Mouse (Mus musculus): ENCODE measurements around the gene Ebpl. TPM values are rescaled to one million over a fixed set of nuclear protein-coding genes. Genes with fewer than 3 reads are reported as not detected.

Ebpl gene
- total and polyA plus RNA-seq, 3 experiments: 3.6 to 12.9 (median 4.8) TPM

DNA sequence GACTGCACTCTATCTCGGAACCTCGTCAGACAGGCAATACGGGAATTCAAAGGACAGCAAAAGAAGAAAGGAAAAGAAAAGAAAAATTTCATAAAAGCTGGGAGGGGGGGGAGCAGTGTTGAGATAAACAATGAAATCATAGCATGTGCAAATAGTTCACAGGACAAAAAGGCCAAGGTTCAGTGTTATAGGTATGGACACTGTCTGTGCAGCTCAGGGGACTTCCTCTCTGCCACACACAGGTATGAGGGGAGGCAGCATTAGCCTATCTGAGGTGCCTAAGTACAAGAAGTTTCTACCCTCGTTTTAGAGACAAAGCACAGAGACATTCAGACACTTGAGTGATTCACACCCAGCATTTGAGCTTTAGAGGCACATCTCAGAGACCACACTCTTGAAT lies 39.0 kb downstream of the Ebpl start:
- DNase-seq (ENCODE audit: extremely low read depth): no peak
- Histone ChIP-seq H3K9me3 (replicated peaks; ENCODE audit: low read length) (no peaks in the 10 kb centered on the region), H3K79me2 (replicated peaks; ENCODE audit: control insufficient read depth, extremely low read depth, insufficient read depth, poor library complexity, severe bottlenecking) (no peaks in the 10 kb centered on the region), H3K4me2 (ENCODE audit: insufficient read depth, low read depth, poor library complexity, severe bottlenecking) (no peak overlapping the region), H3K36me3 (replicated peaks in 1 of 2; ENCODE audit: control insufficient read depth in 1 of 2, insufficient read depth in 1 of 2, low read length in 1 of 2) (no peaks in the 10 kb centered on the region), H3K27ac (ENCODE audit: insufficient read depth, low read depth) (no peak overlapping the region), H3K4me1 (ENCODE audit: control insufficient read depth in 1 of 2, insufficient read depth in 2 of 2) (peaks cover 2 to 5% of the 10 kb centered on the region in 2 experiments; a peak in 1 of 4 replicates), H3K4me3 (replicated peaks in 1 of 3; ENCODE audit: low read depth in 2 of 3, low read length in 2 of 3, poor library complexity in 1 of 3) (no peak overlapping the region), H3K27me3 (replicated peaks) (no peaks in the 10 kb centered on the region), H3K9ac (ENCODE audit: insufficient read depth, low read depth) (no peak overlapping the region)
- TF ChIP-seq NRF1 (IDR thresholded peaks at IDR 0.05; ENCODE audit: low read depth, low read length) (no peak), ZKSCAN1 (IDR thresholded peaks at IDR 0.05; ENCODE audit: borderline replicate concordance, low read depth, low read length) (no peak), RCOR1 (conservative IDR thresholded peaks at IDR 0.05; ENCODE audit: low read depth, low read length) (no peak), ZNF384 (IDR thresholded peaks at IDR 0.05; ENCODE audit: low read depth, low read length) (no peak), POLR2A (IDR thresholded peaks at IDR 0.05; ENCODE audit: low read depth, low read length) (no peak)
- dilution Hi-C loops (cut with MboI; ENCODE audit: extremely low pct_ligation_motif_present, extremely low pct_unique_long_range_greater_than_20kb, low sequenced_read_pairs): no loop called here
- in situ Hi-C loops (cut with MboI; ENCODE audit: low pct_ligation_motif_present, low pct_unique_long_range_greater_than_20kb, low sequenced_read_pairs): no loop called here

DNA sequence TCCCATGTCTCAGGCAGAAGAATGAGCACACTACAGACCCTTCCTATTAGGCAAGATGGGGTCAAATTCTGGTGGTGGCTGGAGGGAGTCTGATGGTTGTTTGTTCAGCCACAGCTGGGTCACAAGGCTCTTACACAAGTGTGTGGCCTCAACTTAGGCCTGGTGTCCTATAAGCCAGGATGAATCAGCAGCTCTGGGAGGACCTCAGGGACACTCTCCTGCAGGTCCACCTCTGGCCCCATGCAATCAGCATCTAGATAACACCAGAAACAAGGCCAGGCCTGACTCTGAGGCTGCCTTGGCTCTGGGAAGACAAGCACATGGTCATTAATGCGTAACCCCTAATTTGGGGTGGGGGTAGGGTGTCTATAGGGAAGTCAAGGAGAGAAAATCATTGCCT lies 39.5 kb downstream of the Ebpl start:
- H3K4me3 ChIP-seq (replicated peaks in 1 of 3; ENCODE audit: low read depth in 2 of 3, low read length in 2 of 3, poor library complexity in 1 of 3): no peak overlapping the region
- H3K4me1 ChIP-seq (ENCODE audit: control insufficient read depth in 1 of 2, insufficient read depth in 2 of 2): peaks cover 2 to 5% of the 10 kb centered on the region in 2 experiments; a peak in 1 of 4 replicates
- in situ Hi-C loops (cut with MboI; ENCODE audit: low pct_ligation_motif_present, low pct_unique_long_range_greater_than_20kb, low sequenced_read_pairs): no loop called here
- dilution Hi-C loops (cut with MboI; ENCODE audit: extremely low pct_ligation_motif_present, extremely low pct_unique_long_range_greater_than_20kb, low sequenced_read_pairs): no loop called here
- H3K36me3 ChIP-seq (replicated peaks in 1 of 2; ENCODE audit: control insufficient read depth in 1 of 2, insufficient read depth in 1 of 2, low read length in 1 of 2): no peaks in the 10 kb centered on the region
- H3K79me2 ChIP-seq (replicated peaks; ENCODE audit: control insufficient read depth, extremely low read depth, insufficient read depth, poor library complexity, severe bottlenecking): no peaks in the 10 kb centered on the region
- no peak overlapping the region for H3K9ac ChIP-seq (ENCODE audit: insufficient read depth, low read depth)
- no peaks in the 10 kb centered on the region for H3K27me3 ChIP-seq (replicated peaks)
- H3K4me2 ChIP-seq (ENCODE audit: insufficient read depth, low read depth, poor library complexity, severe bottlenecking): no peak overlapping the region
- DNase-seq (ENCODE audit: extremely low read depth): no peak
- H3K27ac ChIP-seq (ENCODE audit: insufficient read depth, low read depth): no peak overlapping the region
- H3K9me3 ChIP-seq (replicated peaks; ENCODE audit: low read length): no peaks in the 10 kb centered on the region
- TF ChIP-seq TCF12 (IDR thresholded peaks at IDR 0.05; ENCODE audit: low read depth, low read length) (no peak), MYC (IDR thresholded peaks at IDR 0.05; ENCODE audit: low read depth, low read length) (no peak), TBP (conservative IDR thresholded peaks at IDR 0.05; ENCODE audit: low read depth, low read length) (no peak), RAD21 (IDR thresholded peaks at IDR 0.05; ENCODE audit: low read depth, low read length) (no peak), EP300 (IDR thresholded peaks at IDR 0.05; ENCODE audit: low read length) (no peak), ETS1 (conservative IDR thresholded peaks at IDR 0.05; ENCODE audit: low read depth, low read length) (no peak), CHD2 (IDR thresholded peaks at IDR 0.05; ENCODE audit: low read length) (no peak), JUND (conservative IDR thresholded peaks at IDR 0.05; ENCODE audit: low read depth, low read length) (no peak)

DNA sequence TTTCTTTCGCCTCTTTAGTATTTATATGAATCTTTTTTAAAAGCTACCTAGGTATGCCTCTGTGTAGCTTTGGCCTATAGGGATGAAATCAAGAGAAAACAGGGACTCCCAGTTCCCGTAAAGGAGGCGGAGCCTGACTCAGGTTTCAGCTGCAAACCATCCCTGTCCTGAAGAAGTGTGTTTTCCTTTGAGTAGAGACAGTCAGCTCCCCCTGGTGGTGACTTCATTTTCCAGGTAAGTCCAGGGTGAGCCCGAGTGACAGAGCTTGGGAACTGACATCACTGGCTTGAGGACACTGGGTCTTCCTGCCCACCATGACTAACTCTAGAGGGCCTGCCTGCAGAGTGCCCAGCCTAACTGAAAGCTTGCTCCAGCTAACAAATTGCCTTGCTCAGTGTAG lies 43.4 kb downstream of the Ebpl start:
- Histone ChIP-seq H3K9me3 (replicated peaks; ENCODE audit: low read length) (no peaks in the 10 kb centered on the region), H3K79me2 (replicated peaks; ENCODE audit: control insufficient read depth, extremely low read depth, insufficient read depth, poor library complexity, severe bottlenecking) (no peaks in the 10 kb centered on the region), H3K4me1 (ENCODE audit: control insufficient read depth in 1 of 2, insufficient read depth in 2 of 2) (peaks cover 2 to 7% of the 10 kb centered on the region in 2 experiments; a peak in 3 of 4 replicates), H3K27ac (ENCODE audit: insufficient read depth, low read depth) (no peak overlapping the region), H3K27me3 (replicated peaks) (no peaks in the 10 kb centered on the region), H3K9ac (ENCODE audit: insufficient read depth, low read depth) (no peak overlapping the region), H3K4me3 (replicated peaks in 1 of 3; ENCODE audit: low read depth in 2 of 3, low read length in 2 of 3, poor library complexity in 1 of 3) (no peak overlapping the region), H3K36me3 (replicated peaks in 1 of 2; ENCODE audit: control insufficient read depth in 1 of 2, insufficient read depth in 1 of 2, low read length in 1 of 2) (no peaks in the 10 kb centered on the region), H3K4me2 (ENCODE audit: insufficient read depth, low read depth, poor library complexity, severe bottlenecking) (no peak overlapping the region; the same call in 1 of the 2 replicates)
- in situ Hi-C loops (cut with MboI; ENCODE audit: low pct_ligation_motif_present, low pct_unique_long_range_greater_than_20kb, low sequenced_read_pairs) (no loop called here), dilution Hi-C loops (cut with MboI; ENCODE audit: extremely low pct_ligation_motif_present, extremely low pct_unique_long_range_greater_than_20kb, low sequenced_read_pairs) (no loop called here)
- TF ChIP-seq MEF2A (IDR thresholded peaks at IDR 0.05; ENCODE audit: borderline replicate concordance, low read depth, low read length): no peak
- no peak for TF ChIP-seq BHLHE40 (IDR thresholded peaks at IDR 0.05; ENCODE audit: low read depth, low read length)
- no peak for TF ChIP-seq NRF1 (IDR thresholded peaks at IDR 0.05; ENCODE audit: low read depth, low read length)
- TF ChIP-seq MAZ (IDR thresholded peaks at IDR 0.05; ENCODE audit: low read depth, low read length): no peak
- peak; percentile 58 to 75 for TF ChIP-seq CTCF (conservative IDR thresholded peaks at IDR 0.05 in 1 of 2, IDR thresholded peaks at IDR 0.05 in 1 of 2; ENCODE audit: low read depth in 2 of 2, low read length in 2 of 2)
- TF ChIP-seq RAD21 (IDR thresholded peaks at IDR 0.05; ENCODE audit: low read depth, low read length): peak; percentile 43
- peak; percentile 49 for TF ChIP-seq SMC3 (IDR thresholded peaks at IDR 0.05; ENCODE audit: low read depth, low read length)
- no peak for TF ChIP-seq ELF1 (IDR thresholded peaks at IDR 0.05; ENCODE audit: low read depth, low read length)
- TF ChIP-seq EP300 (IDR thresholded peaks at IDR 0.05; ENCODE audit: low read length): no peak
- peak; percentile 70 for DNase-seq (ENCODE audit: extremely low read depth)

Measured in CH12.LX (cell line).